Mouse (Mus musculus) lung, adult 2 months (tissue): ENCODE results near the gene Klhl9. TPM values are rescaled to one million over a fixed set of nuclear protein-coding genes. Genes with fewer than 3 reads are reported as not detected.

Experiments
- DNase-seq: peaks from one replicate; pipeline ENCODE4 v3.0.0; 2022
- H3K4me1 ChIP-seq: fragments of 200-500 bp; 2 replicates; pipeline ENCODE4 v1.6.1; 2011; ENCODE audit warnings: low read length; ENCODE audit not compliant: control insufficient read depth, insufficient read depth
- H3K4me3 ChIP-seq: fragments of 200-500 bp; replicated peaks from 2 replicates; pipeline ENCODE3; 2011; ENCODE audit warnings: low read depth, mild to moderate bottlenecking, control low read depth, low read length; ENCODE audit errors: extremely low read depth
- CTCF ChIP-seq: fragments of 200-500 bp; IDR thresholded peaks from 2 replicates; pipeline ENCODE4 v1.5.1; 2011; ENCODE audit warnings: mild to moderate bottlenecking, low read length, control low read depth; ENCODE audit not compliant: insufficient read depth
- POLR2A ChIP-seq: fragments of 200-500 bp; IDR thresholded peaks from 2 replicates; pipeline ENCODE4 v1.6.1; 2011; ENCODE audit warnings: low read depth, mild to moderate bottlenecking, control low read depth, low read length, borderline replicate concordance; ENCODE audit errors: extremely low read depth
- WGBS: fragments of 180-500 bp; shearing (Covaris S2); methylation state at CpG from one replicate; pipeline ENCODE4 v1.1.7; 2018; 5-methylcytosine and 5-hydroxymethylcytosine counted together
- polyA plus RNA-seq: library from polyadenylated mRNA; depleted of rRNA; stranded (reverse); fragments of >200 nt; gene quantifications from 2 replicates; pipeline ENCODE4 v1.2.3, GENCODE M21; 2012

Klhl9 gene
- polyA plus RNA-seq, 1 experiment: 19.7 TPM

DNA sequence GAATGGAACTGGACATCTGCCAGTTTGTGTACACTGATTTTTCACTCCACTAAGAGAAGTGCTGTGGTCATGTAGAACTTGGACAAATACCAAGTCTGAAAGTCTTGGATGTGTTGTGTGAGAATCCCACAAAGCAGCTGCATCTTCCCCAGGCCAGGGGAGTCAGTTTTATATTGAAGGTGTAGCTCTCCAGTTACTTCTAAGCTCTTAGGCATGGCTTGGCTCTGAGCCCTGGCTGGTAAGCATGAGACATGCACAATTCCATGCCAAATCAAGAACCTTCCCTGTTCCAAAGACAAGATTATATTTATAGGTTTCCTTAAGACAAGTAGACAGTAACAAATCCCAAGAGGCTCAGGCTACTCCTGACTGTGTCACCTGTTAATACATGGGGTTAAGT lies 7.2 kb downstream of the Klhl9 start:
- no peak for TF ChIP-seq CTCF
- TF ChIP-seq POLR2A: no peak
- no peak for DNase-seq
- Histone ChIP-seq H3K4me1 (peaks cover 16% of the 10 kb centered on the region), H3K4me3 (no peak overlapping the region)

DNA sequence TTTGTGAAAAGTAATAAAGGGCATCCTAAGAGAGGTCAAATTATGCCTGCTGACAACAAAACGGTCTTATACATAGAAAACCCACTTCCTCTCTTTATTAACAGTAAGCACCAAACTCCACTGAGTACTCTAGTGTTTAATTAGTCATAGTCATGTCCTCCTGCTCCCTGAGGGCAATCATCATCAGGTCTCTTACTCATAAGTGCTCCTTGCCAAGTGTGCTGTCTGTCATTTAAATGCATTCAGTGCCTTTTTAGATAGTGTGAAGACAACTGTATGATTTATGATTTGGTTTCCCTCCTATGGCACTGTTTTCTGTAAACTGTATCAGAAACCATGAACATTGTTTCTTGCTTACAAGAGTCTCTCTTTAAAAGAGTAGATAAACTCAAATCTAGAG lies 8.0 kb downstream of the Klhl9 start:
- no peak for TF ChIP-seq CTCF
- TF ChIP-seq POLR2A: no peak
- 38% methylated on average over 1 of the region's 1 CpGs for WGBS
- H3K4me3 ChIP-seq: no peak overlapping the region
- no peak for DNase-seq
- peaks cover 15% of the 10 kb centered on the region for H3K4me1 ChIP-seq

DNA sequence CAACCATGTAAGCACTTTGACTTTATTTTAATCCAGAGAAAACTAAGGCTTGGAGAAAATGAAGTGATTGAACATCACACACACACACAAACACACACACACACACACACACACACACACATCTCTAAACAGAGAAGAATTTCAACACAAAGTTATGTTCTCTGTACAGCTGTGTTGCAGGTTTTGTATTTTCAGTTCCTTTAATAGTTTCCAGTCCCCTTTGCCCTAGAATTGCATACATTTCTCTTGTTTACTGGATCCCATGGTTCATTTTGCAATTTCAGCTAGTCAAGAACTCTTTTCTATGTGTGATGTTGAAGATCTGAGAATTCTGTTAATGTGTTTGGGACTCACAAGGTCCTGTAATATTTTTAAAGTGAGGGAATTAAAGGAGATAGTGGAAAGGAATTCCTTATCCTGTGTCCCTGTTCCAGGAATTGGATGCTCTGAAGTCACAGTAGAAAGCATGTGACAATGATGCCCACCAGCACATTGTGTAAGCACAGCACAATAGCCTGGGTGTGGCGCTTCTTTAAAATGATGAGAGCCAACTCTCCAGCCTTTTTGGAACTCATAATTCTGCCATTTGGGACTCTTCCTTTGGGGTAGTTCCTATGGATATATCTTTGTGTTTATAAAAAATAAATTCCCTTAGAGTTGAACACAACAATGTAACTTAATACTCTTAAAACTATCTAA lies 15.0 kb downstream of the Klhl9 start:
- TF ChIP-seq CTCF: no peak
- no peak for TF ChIP-seq POLR2A

DNA sequence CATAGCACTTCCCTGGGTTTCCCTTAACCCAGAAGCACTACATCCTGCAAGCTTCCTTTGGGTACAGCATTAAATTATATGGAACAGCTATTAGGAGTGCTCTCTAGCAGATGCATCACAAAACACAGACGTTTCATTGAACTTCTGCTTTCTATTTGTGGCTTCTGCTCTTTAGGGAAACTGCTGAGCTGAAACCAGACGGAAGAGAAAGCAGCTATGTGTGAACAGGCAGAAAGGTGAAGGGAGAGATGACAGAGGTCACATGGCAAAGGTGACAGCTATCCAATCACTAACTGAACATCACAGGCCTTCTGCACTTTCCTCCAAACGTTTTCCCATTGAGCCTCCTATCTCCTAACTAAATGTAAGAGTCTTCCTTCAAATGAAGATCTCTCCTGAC lies 16.3 kb downstream of the Klhl9 start:
- TF ChIP-seq POLR2A (no peak), CTCF (no peak)
- no peak for DNase-seq
- Histone ChIP-seq H3K4me1 (no peaks in the 10 kb centered on the region), H3K4me3 (no peak overlapping the region)
- WGBS: 29% methylated on average over 3 of the region's 3 CpGs

More for the DNA sequence above, 15.0 kb downstream of the Klhl9 start:
- no peak overlapping the region for H3K4me3 ChIP-seq
- DNase-seq: no peak
- WGBS: 74% methylated on average over 1 of the region's 1 CpGs
- H3K4me1 ChIP-seq: no peaks in the 10 kb centered on the region

DNA sequence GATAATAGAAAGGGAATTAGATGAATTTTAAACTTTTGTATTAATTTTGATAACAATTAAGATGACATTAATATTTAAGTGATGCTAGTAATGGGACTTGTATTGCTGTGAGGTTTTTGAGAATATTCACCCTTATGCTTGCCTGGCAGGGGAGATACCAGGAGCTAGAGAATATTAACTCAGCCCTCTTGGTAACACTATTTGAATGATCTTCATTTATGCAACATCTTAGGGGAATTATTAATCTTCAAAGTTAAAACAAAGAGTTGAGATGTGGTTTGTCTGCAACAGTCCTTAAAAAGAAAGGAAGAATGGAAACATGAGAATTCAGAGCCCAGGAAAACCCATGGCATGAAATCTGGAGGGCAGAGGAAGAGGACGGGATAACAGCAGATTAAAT lies 23.0 kb downstream of the Klhl9 start:
- H3K4me1 ChIP-seq: no peaks in the 10 kb centered on the region
- TF ChIP-seq CTCF: no peak
- TF ChIP-seq POLR2A: no peak
- DNase-seq: no peak
- 92% methylated on average over 1 of the region's 1 CpGs for WGBS
- no peak overlapping the region for H3K4me3 ChIP-seq

DNA sequence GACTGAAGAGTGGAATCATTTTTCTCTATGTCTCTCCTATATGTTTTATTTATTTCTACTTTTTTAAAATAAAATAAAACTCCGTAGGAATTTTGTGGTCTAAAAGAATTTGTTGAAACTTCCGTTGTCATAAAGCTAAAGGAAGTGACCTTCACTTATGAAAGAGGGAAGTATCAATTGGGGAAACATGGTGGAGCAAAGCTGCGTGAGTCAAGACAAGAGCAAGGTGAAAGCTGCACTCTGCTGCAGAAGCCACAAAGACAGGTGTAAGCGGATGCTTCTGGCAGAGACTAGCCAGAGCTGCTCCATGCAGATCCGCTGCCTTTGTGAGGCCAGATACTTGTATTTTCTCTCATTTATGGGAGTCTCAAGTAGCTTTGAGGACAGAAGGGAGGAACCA lies 23.5 kb downstream of the Klhl9 start:
- no peak for DNase-seq
- no peak overlapping the region for H3K4me3 ChIP-seq
- H3K4me1 ChIP-seq: no peaks in the 10 kb centered on the region
- TF ChIP-seq POLR2A (no peak), CTCF (no peak)
- 68% methylated on average over 5 of the region's 5 CpGs for WGBS

DNA sequence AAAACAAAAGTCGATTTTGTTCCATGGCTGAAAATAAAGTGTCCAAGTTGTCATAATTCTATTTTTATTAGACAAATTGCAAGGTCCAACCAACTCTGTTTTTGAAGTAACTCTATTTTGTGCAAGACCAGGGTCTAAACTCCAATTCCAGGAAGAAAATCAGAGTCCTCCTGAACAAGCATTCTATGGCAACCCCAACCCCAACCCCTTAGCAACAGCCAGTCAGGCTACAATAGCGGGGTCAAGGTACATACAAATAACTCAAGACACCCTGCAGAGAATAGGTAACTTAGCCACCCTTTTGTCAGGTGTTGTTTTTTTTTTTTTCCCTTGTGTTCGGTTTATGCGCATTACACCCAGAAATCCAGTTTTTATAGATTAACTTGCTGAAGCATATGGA lies 24.5 kb downstream of the Klhl9 start:
- H3K4me1 ChIP-seq: no peaks in the 10 kb centered on the region
- TF ChIP-seq CTCF (no peak), POLR2A (no peak)
- 81% methylated on average over 4 of the region's 4 CpGs for WGBS
- H3K4me3 ChIP-seq: no peak overlapping the region
- DNase-seq: no peak

DNA sequence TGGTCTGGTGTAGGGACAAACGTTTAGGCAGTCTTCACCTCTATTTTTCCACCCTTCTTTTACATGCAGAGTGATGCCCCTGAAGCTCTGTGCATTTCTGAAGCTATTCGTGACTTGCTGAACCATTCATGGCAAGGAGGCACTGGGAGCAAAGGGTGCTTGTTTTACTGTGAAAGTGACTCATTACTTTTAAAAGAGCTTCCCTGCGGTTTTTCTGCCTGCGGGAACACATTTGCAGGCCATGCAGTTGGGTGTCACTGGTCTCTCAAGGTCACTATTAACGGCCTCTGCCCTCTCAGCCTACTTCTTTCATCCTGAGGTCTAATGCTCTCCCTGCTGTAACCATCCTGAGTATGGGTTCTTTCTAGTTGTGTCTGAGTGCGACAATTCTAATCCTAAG lies 25.2 kb downstream of the Klhl9 start:
- Histone ChIP-seq H3K4me1 (no peaks in the 10 kb centered on the region), H3K4me3 (no peak overlapping the region)
- 66% methylated on average over 6 of the region's 6 CpGs for WGBS
- TF ChIP-seq POLR2A: no peak
- TF ChIP-seq CTCF: no peak
- no peak for DNase-seq

DNA sequence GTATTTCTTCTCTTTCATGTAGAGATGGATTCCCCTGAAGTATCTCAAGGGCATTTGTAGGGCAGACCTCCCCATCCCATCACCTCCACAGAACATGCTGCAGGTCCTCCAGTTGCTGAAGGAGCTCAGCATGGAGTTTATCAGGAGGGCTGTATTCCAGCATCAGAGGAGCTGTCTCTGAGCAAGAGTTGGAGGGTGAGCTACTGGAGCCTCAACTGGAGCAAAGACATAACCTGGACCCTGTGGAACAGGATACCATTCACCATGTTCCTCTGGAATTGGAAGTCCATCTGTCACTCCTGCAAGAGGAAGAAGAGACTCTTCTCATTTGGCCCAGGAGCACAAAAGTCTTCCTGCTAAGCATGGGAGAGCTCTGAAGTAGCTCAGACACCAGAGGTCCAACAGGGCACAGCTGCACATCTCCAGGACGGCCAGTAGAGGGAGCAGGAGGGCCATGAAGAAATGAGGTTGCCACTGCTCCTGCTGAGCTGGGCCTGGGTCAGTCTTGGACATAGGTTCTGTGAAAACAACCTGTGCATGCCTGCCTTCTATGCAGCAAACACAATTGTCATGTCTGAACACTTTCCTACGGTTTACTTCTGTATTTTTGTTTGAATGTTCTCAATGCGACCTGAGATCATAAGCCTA lies 25.9 kb downstream of the Klhl9 start:
- no peaks in the 10 kb centered on the region for H3K4me1 ChIP-seq
- H3K4me3 ChIP-seq: no peak overlapping the region
- peak; percentile 70 for DNase-seq
- 23% methylated on average over 3 of the region's 3 CpGs for WGBS
- TF ChIP-seq CTCF (peak; percentile 100), POLR2A (no peak; the same call in 1 of the 2 replicates)

DNA sequence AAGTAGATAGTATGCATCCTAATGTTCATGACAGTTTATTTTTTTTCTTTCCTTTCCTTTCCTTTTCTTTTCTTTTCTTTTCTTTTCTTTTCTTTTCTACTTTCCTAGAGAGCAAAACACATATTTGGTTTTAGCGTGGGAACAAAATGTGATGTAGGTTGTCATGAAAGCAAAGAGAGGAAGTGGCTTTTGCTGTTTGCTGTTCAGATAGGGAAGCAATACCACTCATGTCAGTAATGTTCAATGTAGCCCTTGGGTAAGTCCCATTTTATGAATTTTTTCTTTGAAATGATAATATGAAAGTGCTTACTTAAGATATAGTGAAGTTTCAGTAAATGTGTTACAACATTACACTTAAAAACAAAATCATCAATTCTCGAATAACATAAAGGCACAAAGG lies 28.9 kb downstream of the Klhl9 start:
- WGBS: 58% methylated on average over 2 of the region's 2 CpGs
- TF ChIP-seq CTCF: no peak
- no peak for TF ChIP-seq POLR2A
- H3K4me1 ChIP-seq: no peaks in the 10 kb centered on the region
- H3K4me3 ChIP-seq: no peak overlapping the region
- no peak for DNase-seq
